Mouse (Mus musculus) bone marrow, adult 2 months (tissue): Measurements from ENCODE around the gene Pnpla5. TPM values are rescaled to one million over a fixed set of nuclear protein-coding genes. Genes with fewer than 3 reads are reported as not detected.
A peak's percentile ranks its signal among the peaks of the same experiment; 100 is the strongest.

Experiments used
- H3K27ac ChIP-seq: fragments of 200-500 bp; 2 replicates; pipeline ENCODE4 v1.5.1; 2012; ENCODE audit warnings: low read depth, mild to moderate bottlenecking, control low read depth, inconsistent platforms, low read length; ENCODE audit not compliant: control insufficient read depth, poor library complexity, insufficient read depth
- H3K4me1 ChIP-seq: fragments of 200-500 bp; 2 replicates; pipeline ENCODE4 v1.6.1; 2011; ENCODE audit warnings: low read length; ENCODE audit not compliant: control insufficient read depth, insufficient read depth
- H3K4me3 ChIP-seq: fragments of 200-500 bp; replicated peaks from 2 replicates; pipeline ENCODE3; 2011; ENCODE audit warnings: mild to moderate bottlenecking, low read depth, low read length, control low read depth; ENCODE audit not compliant: control insufficient read depth
- CTCF ChIP-seq: fragments of 200-500 bp; IDR thresholded peaks from 2 replicates; pipeline ENCODE4 v1.5.1; 2011; ENCODE audit warnings: low read length, control low read depth; ENCODE audit not compliant: control insufficient read depth, insufficient read depth
- POLR2A ChIP-seq: fragments of 200-500 bp; IDR thresholded peaks from 2 replicates; pipeline ENCODE4 v1.6.1; 2011; ENCODE audit warnings: low read depth, mild to moderate bottlenecking, control low read depth, low read length, borderline replicate concordance; ENCODE audit not compliant: control insufficient read depth
- WGBS: fragments of 180-500 bp; shearing (Covaris S2); methylation state at CpG from one replicate; pipeline ENCODE4 v1.1.7; 2018; 5-methylcytosine and 5-hydroxymethylcytosine counted together
- polyA plus RNA-seq: library from polyadenylated mRNA; stranded (reverse); fragments of >200 nt; gene quantifications from 2 replicates; pipeline ENCODE4 v1.2.4, GENCODE M21; 2011; ENCODE audit warnings: low replicate concordance; ENCODE audit not compliant: missing spikeins, insufficient read depth, insufficient read length

Pnpla5 gene
- polyA plus RNA-seq, 1 experiment = not detected

DNA sequence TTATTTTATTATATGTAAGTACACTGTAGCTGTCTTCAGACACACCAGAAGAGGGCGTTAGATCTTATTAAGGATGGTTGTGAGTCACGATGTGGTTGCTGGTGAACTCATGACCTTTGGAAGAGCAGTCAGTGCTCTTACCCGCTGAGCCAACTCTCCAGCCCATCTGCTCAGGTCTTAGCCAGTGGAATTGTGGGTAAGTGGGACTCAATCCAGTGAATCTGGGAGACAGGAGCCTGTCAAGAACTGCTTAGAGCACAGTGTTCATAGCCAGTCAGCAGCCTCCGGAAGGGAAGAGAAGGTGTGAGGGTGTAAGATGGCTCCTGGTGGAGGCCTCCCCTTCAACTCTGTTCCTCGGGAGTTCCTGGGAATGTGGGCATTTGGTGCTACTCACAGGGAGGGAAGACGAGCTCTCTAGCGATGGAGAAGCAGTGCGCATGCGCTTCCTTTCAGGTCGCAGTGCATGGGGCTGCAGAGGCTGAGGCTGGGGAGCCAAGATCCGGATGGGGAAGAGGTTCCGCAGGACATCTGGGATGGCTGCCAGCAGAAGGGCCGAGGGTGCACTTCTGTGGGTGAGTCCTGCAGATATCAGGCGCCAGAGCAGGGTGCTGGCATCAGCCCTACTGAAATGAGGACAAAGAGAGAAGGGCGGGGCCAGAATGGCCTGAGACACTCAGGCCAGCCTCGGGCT lies 8.3 kb upstream of the Pnpla5 start:
- H3K4me1 ChIP-seq = no peaks in the 10 kb centered on the region
- H3K4me3 ChIP-seq = no peak overlapping the region
- no peak overlapping the region for H3K27ac ChIP-seq
- WGBS = 57% methylated on average over 16 of the region's 16 CpGs
- TF ChIP-seq POLR2A (no peak), CTCF (no peak)

DNA sequence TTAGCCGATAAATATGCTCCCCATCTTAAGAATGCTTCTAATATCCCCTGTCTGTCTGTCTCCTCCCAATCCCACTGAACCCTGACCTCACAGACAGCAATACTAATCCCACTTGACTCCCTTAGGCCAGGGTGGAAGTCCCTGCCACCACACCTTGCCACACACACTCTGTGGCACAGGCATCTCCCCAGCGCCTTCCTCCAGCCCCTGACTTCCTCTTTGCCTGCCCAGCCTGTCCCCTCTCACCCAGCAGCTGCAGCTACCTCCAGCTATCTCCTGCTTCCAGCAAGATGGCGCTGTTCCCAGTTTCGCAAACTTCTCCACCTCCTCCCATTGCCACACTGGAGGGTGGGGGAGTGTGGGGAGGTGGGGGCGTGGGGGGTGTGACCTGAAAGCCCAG lies 3.9 kb upstream of the Pnpla5 start:
- 8% methylated on average over 5 of the region's 5 CpGs for WGBS
- no peak overlapping the region for H3K4me3 ChIP-seq
- H3K4me1 ChIP-seq = no peaks in the 10 kb centered on the region; the same call in 1 of the 2 replicates
- no peak overlapping the region; the same call in 1 of the 2 replicates for H3K27ac ChIP-seq
- TF ChIP-seq POLR2A (no peak), CTCF (0 out of 2 replicates have a peak, but pooled peaks have one; percentile 1)

DNA sequence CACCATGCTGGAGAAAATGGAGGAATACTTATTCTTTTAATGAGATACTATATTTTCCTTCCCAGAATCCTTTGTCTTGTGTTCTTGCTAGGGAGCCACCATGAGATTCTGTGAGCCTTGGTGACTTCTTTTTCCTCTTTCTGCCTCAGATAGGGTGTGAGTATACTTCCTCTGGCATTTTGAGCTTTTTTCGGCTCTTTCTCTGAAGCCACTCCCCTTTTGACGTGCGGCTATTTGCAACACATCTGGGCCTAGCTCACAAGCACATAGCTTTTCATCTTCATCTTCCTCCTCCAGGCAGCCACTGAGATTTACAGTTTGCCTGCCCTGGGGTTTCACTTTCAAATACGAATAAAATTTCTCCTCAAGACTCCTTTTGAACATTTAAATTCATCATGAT lies 3.5 kb upstream of the Pnpla5 start:
- no peaks in the 10 kb centered on the region; the same call in 1 of the 2 replicates for H3K4me1 ChIP-seq
- under 1% methylated on average over 4 of the region's 4 CpGs for WGBS
- H3K4me3 ChIP-seq = no peak overlapping the region
- H3K27ac ChIP-seq = no peak overlapping the region; the same call in 1 of the 2 replicates
- no peak for TF ChIP-seq POLR2A
- no peak for TF ChIP-seq CTCF

DNA sequence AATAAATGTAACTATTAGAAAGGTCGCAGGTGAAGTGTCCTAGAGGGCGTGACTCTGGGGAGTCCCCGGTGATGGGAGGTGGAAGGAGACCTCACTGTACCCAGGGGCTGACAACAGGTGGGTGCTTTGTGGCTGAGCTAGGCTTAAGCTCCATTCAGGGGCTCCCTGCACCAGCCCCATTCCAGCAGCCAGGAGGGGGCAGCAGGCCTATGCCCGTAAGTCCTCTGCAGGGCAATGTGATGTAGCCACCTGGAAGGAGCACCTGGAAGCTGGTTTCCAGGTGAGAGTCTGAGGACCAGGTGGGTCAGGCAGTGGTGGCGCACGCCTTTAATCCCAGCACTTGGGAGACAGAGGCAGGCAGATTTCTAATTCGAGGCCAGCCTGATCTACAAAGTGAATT lies 1.1 kb upstream of the Pnpla5 start:
- Histone ChIP-seq H3K4me1 (no peaks in the 10 kb centered on the region; the same call in 1 of the 2 replicates), H3K27ac (no peak overlapping the region), H3K4me3 (no peak overlapping the region)
- TF ChIP-seq CTCF (no peak), POLR2A (no peak)
- WGBS = 75% methylated on average over 7 of the region's 7 CpGs

DNA sequence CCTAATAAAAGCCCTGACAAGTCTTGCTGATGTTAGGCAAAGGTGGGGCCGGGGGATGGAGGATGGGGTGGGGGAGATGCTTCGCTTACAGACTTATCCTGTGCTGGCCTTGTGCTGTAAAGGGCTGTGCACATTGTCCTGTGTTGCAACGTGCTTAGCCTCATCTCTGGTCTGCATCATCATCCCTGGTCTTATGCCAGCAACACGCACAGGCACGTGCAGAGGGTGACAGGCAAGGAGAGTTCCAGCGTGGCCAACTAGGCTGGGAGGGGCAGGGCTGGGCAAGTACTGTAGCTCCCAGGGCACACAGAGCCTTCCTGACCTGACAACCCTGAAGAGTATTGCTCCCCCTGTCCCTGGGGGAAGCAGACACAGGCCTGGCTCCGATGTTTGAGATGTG lies 1.9 kb downstream of the Pnpla5 start:
- WGBS = 36% methylated on average over 7 of the region's 7 CpGs
- no peak for TF ChIP-seq CTCF
- TF ChIP-seq POLR2A = no peak
- no peak overlapping the region for H3K4me3 ChIP-seq
- H3K4me1 ChIP-seq = no peaks in the 10 kb centered on the region; the same call in 1 of the 2 replicates
- no peak overlapping the region for H3K27ac ChIP-seq

DNA sequence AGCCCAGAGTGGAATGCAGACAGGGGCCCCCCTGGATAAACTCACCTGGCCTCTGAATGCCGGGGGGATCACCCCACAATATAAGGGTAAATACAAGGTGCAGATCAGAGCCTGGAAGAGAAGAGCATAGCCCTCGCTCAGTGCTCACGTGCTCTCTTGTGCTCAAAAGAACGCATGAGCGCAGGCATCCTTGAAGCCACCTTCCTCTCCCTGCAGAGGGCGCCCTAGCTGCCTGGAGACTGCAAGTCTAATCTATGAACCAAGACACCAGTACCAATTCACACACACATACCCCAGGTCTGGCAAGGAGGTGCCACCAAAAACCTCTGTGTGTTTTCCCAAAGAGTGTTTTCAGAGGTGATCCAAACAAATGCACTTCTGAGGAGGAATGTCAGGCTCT lies 2.4 kb downstream of the Pnpla5 start:
- 18% methylated on average over 6 of the region's 6 CpGs for WGBS
- TF ChIP-seq POLR2A = no peak
- TF ChIP-seq CTCF = peak; percentile 60
- H3K27ac ChIP-seq = no peak overlapping the region
- no peak overlapping the region for H3K4me3 ChIP-seq
- no peaks in the 10 kb centered on the region; the same call in 1 of the 2 replicates for H3K4me1 ChIP-seq

DNA sequence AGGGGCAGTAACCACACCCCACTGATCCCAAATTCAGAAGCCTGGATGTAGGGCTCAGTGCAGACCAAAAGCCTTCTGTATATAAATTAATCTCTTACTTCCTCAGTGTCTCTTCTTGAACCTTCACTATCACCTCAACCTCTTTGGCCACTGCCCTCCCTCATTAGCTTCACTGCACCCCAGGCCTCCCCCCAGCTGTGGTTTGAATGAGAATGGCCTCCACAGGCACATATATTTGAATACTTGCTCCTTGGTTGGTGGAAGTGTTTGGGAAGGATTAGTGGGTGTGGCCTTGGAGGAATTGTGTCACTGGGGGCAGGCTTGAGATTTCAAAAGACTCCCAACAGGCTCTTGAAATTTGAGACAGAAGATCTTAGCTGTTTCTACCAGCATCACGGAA lies 6.5 kb downstream of the Pnpla5 start:
- Histone ChIP-seq H3K4me1 (no peaks in the 10 kb centered on the region; the same call in 1 of the 2 replicates), H3K4me3 (no peak overlapping the region), H3K27ac (no peak overlapping the region)
- TF ChIP-seq POLR2A (no peak), CTCF (no peak)
- 70% methylated on average over 1 of the region's 1 CpGs for WGBS

DNA sequence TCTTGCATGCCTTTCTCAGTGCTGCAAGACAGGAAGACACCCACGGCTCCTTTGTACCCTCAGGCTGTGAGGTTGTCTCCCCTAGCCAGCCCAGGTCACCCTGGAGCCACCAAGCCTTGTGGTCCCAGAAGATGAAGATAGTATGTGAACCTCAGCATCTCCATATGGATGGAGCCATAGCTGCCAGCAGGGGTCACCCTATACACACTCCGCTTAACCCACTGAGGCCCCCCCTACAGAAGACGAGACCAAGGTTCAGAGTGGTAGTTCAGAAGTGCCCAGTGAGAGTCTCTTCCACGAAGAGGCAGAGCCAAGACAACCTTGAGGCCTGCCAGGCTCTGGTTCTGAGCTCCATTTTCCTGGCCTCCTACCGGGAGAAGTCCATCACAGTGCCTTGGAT lies 7.2 kb downstream of the Pnpla5 start:
- TF ChIP-seq CTCF = peak; percentile 38
- TF ChIP-seq POLR2A = no peak
- Histone ChIP-seq H3K27ac (no peak overlapping the region), H3K4me1 (no peaks in the 10 kb centered on the region), H3K4me3 (no peak overlapping the region)
- WGBS = 39% methylated on average over 5 of the region's 5 CpGs

DNA sequence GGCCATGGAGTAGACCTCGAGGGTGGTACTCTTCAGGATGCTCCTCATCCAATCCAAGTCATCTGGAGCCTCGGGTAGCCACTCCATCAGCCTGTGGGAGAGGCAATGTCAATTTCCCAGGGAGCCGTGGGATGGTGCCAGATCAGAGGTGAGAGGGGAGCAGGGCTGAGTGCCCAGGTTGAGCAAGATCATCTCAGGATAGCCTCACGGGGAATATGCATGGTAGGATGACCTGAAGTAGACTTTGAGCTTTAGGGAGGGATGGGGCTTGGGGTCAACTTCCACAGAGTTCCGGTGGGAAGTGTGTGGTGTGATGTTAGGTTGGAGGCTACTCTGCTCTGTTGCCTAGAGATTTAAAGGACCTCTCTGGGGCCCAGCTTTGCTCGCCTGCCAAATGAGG lies 9.1 kb downstream of the Pnpla5 start:
- Histone ChIP-seq H3K27ac (no peak overlapping the region), H3K4me1 (no peaks in the 10 kb centered on the region), H3K4me3 (no peak overlapping the region)
- 63% methylated on average over 6 of the region's 6 CpGs for WGBS
- no peak for TF ChIP-seq CTCF
- TF ChIP-seq POLR2A = no peak
